Mouse (Mus musculus) kidney, postnatal 14 days (tissue): ENCODE measurements around the gene Hist1h2be.
"Not testable (repeated sequence)": the region's sequence is repeated elsewhere in the genome, so short reads cannot be mapped to it uniquely, and the experiment has no call there.

Source experiments
- DNase-seq: peaks from one replicate; pipeline ENCODE4 v3.0.0; 2022; ENCODE audit warnings: mixed read lengths

Gene Hist1h2be

DNA sequence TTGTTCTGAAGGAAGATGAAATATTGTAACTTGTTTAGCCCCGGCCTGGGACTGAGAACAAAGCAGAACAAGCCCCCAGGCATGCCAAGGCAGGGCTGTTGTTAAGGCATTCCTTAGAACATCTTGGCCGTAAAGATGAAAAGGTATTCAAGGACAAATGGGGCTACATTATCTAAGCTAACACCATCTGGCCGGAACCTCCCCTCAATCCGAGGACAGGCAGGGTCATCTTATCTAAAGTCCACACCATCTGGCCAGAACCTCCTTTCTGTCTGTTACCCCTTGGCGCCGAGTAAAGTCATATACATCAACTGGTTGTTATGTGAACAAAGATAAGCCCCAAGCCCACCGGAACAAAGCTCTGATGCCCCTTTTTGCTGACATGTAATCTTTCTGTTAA is 29.0 kb downstream of the Hist1h2be start:
- DNase-seq, result not testable (repeated sequence)

DNA sequence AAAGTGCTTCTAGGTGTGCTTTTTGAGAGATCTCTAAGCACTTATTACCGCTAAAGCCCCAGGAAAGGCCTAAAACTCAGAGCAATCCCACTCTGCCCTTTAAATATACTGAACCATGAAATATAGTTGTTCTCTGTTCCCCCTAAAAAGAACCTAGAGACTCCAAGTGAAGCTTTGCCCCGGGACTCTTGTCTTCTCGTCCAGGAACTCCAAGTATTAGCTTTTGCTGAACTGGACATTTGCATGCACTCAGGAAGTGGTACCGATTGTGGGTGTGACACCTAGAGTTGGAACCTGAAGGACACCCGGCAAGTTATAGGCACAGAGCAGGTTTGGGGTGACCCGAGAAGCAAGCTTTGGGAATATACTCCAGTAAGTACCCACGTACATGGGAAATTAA is 29.7 kb downstream of the Hist1h2be start:
- no peak for DNase-seq

DNA sequence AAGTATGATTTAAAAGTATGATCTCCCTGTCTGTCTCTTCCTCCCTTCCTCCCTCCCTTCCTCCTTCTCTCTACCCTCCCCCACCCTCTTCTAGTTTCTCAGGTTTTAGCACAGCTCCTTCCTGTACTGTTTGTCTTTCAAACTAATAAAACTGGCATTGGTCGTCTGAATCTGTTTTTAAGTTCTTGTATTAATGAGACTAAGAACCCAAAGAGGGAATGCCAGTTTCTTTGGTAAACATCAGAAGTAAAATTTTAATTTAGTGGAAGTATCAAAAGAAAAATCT is 34.0 kb downstream of the Hist1h2be start:
- DNase-seq, result no peak

DNA sequence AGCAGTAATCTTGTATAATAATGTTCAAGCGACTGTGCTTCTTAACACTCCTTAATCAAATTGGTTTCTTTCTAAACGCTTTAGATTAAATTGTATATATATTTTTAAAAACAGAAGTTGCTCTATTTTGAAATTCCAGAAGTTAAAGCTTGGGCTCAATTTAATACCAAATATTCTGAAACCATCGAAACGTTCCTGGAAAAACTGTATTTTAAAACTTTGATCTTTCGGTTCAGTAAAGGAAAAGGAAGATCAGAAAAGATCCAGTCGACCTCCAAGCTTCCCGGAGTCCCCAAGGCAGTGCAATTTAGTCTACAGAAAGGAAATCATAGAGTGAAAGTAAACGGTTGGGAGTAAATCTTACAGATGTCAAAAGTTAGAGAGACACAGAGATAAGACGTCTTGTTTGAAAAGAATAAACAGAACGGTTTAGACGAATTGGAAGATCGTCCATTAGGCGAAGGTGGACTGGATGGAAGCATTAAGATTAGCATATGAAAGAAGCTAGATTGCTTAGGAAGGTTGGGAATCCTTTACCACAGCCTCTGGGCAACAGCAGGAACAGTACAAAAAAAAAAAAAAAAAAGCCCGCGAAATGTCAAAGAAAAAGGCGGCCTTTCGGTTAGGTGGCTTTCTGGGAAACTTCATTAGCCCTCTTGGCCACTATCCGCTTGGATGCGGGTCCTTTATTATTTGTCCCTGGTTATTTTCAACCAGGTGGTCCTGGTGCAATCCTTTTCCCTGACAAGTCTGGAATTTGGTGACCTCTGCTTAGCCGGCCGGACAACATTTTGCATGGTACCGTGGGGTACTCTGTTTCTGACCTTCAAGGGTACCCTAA is 34.6 kb downstream of the Hist1h2be start:
- DNase-seq, result no peak

DNA sequence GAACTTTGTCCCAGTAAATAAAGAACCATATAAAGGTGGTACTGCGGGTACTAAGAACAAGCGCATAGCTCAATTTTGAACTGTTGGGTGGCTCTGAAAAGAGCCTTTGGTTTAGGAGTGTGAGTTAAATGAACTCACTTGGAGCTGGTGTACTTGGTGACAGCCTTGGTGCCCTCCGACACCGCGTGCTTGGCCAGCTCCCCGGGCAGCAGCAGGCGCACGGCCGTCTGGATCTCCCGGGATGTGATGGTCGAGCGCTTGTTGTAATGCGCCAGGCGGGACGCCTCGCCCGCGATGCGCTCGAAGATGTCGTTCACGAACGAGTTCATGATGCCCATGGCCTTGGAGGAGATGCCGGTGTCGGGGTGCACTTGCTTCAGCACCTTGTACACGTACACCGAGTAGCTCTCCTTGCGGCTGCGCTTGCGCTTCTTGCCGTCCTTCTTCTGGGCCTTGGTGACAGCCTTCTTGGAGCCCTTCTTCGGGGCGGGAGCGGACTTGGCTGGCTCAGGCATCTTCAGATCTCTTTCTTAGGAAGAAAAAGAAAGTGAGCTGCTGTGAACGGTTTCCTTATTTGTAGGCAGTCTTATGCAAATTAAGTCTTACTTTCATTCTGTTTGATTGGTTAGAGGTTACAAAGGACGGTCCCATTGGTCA is 35.4 kb downstream of the Hist1h2be start:
- peak; percentile 81 for DNase-seq

DNA sequence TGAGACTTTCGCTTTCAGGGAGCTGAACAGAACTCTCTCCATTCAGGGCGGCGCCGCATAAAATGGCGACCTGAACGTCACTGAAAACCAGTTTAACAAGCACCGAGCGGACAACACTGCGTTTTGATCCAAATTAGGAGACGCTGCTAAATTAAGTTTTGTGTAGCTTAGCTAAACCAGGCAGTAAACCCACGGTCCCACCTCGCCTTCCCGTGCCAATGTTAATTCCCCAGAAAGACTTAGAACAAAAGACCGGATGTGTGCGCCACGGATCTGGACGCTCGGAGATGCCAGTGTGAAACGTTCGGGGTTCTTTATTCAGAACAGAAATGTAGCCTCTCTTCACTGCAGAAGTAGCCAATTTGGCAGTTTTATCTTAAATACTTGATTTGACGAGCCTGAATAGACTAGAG is 35.9 kb downstream of the Hist1h2be start:
- DNase-seq, result peak; percentile 76

DNA sequence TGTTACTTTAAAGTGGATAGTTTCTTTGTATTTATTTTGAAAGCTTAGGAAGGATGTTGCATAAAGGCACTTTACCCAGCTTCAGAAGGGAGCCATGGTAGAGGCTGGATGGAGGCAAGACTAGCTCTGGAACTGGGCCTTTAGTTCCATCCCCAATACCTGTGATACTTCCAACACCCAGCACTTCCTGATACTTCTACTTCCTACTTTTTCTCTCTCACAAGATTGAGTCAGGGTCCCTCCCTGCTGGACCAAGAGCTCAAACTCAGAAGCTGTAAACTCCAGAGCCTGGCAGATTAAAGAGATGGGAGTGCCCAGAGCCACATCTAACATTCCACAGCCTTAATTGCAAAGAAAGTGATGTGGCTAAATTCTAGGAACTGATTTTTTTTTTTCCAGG is 36.6 kb downstream of the Hist1h2be start:
- no peak for DNase-seq

DNA sequence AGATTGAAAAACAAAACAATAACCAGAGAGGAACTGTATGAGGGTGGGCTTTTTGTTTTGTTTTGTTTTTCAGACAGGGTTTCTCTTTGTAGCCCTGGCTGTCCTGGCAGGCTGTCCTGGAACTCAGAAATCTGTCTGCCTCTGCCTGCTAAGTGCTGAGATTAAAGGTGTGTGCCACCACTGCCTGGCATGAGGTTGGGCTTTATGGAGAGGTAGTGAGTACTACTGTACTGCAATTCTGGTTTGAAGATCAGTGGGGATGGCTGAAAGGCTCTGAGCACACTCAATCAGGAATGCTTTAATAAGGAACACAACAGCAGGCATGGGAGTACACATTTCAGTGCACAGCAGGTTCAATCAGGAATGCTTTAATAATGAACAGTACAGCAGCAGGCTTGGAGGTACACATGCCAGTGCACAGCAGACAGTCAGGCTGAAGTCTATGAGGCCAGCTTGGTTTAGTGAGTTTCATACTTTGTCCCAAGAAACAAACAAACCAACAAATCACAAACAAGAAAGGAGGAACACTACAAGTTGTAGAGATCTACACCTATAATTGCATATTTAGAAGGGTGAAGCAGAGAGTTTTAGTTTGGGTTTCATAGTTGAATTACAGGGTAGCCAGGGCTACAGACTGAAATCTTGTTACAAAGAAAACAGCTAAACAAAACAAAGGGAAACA is 37.4 kb downstream of the Hist1h2be start:
- no peak for DNase-seq

DNA sequence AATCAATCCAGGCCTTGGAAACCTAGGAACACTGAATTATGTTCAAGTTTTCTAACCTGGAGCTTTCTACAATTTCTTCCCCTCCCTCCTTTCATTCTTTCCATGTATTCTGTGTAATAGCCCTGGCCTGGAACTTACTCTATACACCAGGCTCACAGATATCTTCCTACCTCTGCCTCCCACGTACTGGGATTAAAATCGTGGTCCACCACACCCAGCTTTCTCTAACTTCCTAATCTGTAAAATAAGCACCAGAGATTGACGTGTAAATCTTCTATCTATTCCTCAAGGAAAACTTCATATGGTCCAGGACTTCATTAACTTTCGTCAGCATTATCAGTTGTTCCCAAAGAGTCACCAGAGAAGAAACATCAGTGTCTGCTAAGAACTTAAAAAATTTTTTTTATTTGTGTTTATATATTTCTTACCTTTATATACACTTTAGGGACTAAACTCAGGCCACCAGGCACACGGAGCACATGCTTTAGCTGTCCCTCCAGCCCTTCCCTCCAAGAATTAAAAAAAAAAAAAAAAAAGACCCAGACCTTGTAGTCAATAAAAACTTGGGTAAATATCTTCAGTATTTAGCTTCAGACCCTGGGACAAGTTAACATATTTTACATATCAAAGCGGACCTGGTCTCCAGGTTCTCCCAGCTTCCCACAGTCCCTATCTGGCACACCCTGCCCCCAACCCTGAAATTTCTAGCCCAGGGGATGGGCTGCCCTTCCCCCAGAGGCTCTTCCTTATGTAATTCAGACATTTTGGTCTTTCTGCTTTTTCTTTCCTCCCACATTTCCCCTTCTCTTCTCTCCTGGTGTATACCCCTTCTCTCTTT is 38.5 kb downstream of the Hist1h2be start:
- no peak for DNase-seq

DNA sequence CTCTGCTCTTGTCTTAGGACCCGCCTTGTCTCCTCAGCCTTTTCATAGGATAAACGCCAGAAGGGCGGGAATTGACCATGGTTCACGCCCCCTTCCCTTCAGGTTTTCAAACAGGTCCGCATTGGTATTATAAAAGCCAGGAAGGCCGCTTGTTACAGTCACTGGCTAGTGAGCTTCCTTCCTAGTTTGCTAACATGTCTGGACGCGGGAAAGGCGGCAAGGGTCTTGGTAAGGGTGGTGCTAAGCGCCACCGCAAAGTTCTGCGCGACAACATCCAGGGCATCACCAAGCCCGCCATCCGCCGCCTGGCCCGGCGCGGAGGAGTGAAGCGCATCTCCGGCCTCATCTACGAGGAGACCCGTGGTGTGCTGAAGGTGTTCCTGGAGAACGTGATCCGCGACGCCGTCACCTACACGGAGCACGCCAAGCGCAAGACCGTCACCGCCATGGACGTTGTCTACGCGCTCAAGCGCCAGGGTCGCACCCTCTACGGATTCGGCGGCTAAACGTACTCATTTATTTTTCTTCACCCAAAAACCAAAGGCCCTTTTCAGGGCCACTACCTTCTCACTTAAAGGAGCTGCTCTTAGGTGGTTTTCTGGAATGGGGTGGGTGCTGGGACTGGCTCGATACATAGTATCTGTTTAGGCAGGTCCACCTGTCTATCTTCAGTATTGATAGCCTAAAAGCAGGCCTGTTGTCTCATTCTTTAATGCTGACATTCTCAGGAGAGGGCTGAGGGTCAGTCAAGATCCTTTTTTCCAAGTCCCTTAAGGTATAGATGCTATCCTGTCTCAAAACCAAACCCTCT is 39.3 kb downstream of the Hist1h2be start, which contains the start of gene Hist1h4d:
Gene Hist1h4d (plus strand): TSS at position 191 of the 811 bp plus-strand sequence.
- DNase-seq, result peak; percentile 97

DNA sequence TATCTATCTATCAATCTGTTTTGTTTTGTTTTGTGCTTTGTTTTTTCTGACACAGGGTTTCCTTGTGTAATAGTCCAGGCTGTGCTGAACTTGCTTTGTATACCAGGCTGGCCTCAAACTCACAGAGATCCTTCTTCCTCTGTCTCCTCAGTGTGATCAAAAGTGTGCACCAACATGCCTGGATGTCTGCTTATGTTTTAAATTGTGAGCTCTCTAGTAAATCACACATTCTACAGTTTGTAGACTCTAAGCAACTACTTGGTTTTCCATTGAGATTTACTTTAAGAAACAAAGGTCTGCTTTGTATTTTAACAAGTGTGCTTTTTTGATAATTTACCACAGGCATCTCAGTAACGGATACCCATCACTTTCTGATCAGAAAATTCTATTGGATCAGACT is 43.1 kb downstream of the Hist1h2be start:
- DNase-seq, result no peak

DNA sequence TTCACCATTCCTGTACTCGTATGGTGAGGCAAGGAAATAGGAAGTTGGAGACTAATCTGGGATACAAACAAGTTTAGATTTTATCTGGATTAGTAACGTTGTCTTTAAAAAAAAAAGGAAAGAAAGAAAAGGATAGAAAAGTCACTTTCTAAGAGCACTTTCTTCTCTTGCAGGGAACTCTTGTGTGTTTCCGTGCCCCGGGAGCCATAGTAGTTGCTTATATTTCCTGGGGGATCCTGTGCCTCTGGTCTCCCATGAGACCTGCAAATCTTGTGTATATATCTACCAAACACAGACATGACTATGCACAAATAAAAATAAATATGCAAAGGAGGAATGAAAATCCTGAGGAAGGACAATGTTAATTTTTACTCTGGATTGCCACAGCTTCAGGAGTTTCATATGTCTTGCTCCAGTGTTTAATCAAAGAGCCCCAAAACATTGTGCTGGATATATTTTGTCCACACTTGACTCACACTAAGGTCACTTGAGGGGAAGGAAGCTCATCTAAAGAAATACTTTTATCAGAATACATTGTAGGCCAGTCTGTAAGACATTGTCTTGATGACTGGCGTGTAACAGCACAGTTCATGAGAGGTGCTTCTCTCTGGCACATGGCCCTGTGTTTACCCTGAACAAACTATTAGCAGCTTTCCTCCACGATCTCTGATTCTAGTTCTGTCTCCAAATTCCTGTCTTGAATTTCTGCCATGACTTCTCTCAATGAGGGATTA is 43.9 kb downstream of the Hist1h2be start:
- no peak for DNase-seq

DNA sequence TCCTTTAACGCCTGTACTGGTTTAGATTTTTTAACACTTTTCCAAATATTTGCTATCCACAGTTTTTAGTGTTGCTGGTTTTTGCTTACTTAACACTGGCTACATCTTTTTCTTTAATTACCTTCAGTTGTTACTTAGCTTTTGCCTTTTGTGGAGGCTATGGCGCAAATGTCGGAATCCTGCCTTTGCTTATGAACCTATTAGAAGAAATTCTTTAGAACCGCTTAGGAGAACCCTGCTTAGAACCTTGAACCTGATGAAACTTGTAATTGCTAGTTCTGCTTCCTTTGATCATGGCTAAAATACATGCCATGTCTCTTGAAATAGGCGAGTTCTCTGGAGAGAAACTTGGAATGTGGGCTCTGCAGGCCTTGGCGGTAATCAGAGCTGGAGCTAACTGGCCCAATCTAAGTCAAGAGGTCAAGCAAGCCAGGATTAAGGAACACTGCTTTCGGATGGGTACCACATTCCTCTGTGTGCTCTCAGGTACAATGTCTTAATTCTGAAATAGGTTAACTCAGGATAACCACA is 44.5 kb downstream of the Hist1h2be start:
- no peak for DNase-seq

DNA sequence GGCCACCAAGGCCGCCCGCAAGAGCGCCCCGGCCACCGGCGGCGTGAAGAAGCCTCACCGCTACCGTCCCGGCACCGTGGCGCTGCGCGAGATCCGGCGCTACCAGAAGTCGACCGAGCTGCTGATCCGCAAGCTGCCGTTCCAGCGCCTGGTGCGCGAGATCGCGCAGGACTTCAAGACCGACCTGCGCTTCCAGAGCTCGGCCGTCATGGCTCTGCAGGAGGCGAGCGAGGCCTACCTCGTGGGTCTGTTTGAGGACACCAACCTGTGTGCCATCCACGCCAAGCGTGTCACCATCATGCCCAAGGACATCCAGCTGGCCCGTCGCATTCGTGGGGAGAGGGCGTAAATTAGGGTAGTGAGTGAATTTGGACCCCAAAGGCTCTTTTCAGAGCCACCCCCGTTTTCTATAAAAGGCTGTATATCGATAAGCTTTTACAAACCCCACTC is 45.0 kb downstream of the Hist1h2be start:
- DNase-seq, result not testable (repeated sequence)

DNA sequence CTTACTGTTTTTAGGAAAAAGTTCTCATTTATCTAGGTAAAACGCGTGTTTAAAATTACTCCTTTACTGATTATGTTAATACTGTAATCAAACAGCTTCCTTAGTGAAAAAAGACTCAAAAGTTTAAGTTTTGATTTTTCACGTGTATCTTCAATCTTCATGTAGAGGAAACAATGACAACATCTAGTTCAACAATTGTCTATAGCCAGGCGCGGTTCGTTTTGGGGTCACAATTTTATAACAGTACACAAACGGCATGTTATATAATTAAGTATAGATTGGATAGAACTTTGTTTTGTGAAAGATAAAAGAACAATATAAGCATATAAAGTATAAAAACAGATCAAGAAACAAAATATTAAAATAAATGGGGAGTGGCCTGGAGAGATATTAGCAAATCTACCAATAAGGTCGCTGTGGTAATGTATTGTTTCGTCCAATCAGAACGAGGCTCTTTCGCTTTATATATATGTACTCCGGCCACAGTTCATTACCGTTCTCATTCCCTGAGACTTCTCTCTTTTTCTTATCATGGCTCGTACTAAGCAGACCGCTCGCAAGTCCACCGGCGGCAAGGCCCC is 45.6 kb downstream of the Hist1h2be start, which contains the start of gene Hist1h3d:
Gene Hist1h3d (plus strand): TSS at position 493 of the 581 bp plus-strand sequence.
- DNase-seq, result peak; percentile 73

DNA sequence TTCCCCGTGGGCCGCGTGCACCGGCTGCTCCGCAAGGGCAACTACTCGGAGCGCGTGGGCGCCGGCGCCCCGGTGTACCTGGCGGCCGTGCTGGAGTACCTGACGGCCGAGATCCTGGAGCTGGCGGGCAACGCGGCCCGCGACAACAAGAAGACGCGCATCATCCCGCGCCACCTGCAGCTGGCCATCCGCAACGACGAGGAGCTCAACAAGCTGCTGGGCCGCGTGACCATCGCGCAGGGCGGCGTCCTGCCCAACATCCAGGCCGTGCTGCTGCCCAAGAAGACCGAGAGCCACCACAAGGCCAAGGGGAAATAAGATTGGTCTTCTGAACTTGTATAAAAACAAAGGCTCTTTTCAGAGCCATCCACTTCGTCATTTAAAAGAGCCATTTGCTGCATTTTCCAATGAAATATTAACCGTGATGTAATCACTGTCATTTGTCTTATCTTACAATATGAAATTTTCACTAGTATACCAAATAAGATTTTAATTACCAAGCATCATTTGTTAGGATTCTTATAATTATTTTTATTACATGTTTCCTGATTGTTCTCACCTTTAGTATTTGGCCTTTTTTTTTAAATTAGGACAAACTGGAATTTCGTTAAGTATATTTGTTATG is 46.3 kb downstream of the Hist1h2be start:
- not testable (repeated sequence) for DNase-seq

DNA sequence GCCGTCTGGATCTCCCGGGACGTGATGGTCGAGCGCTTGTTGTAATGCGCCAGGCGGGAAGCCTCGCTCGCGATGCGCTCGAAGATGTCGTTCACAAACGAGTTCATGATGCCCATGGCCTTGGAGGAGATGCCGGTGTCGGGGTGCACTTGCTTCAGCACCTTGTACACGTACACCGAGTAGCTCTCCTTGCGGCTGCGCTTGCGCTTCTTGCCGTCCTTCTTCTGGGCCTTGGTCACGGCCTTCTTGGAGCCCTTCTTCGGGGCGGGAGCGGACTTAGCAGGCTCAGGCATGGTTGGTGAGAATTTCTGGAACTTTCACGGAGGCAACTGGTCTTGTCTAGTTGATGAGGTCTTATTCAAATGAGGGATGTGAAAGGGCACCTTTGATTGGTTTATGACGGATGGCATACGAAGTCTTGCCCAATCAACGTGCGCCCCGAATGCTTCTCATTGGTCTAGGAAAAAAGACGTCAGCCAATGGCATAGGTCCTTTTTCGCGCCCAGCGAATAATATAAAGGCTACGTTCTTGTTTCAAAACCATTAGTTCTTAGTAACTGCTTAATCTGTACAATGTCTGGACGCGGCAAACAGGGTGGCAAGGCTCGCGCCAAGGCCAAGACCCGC is 46.9 kb downstream of the Hist1h2be start, which contains the start of the genes Hist1h2bf and Hist1h2ad:
Gene Hist1h2bf (minus strand): TSS at position 299 of the 627 bp plus-strand sequence.
Gene Hist1h2ad (plus strand): TSS at position 484 of the 627 bp plus-strand sequence.
- DNase-seq, result peak; percentile 94

DNA sequence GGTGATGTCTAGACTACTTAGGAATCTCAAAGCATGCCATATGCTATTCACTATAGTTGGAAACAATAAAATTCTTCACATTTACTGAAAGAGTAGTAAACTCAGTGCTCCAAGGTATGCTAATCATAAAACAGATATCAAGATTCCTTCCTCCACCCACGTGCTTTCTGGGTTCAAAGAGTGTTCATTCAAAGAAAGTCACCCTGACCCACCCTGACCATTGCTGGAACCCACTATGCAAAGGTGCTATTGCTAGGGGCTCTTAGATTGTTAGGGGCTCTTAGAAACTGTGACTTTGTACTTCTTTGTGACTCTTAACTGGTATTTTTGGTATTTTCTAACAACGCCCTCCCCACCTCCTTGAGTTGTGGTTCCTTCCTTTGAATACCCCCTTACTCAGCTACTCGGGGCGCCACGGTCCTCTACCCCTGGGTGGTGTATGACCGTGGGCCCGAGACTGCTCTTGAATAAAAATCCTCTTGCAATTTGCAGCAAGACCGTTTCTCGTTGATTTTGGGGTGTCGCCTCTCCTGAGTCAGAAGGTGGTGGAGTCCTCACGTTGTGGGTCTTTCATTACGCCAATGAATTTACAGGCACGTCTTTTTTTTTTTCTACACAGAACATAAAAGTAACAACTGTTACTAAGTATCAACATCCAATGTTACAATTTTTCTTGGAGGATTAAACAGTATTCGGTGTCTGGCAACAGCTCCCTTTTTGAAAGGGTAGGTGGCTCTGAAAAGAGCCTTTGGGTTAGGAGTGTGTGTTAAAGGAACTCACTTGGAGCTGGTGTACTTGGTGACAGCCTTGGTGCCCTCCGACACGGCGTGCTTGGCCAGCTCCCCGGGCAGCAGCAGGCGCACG is 47.7 kb downstream of the Hist1h2be start:
- DNase-seq, result not testable (repeated sequence)
